ENCODE assay signal across 11 mouse cellular contexts in the genomic region with DNA sequence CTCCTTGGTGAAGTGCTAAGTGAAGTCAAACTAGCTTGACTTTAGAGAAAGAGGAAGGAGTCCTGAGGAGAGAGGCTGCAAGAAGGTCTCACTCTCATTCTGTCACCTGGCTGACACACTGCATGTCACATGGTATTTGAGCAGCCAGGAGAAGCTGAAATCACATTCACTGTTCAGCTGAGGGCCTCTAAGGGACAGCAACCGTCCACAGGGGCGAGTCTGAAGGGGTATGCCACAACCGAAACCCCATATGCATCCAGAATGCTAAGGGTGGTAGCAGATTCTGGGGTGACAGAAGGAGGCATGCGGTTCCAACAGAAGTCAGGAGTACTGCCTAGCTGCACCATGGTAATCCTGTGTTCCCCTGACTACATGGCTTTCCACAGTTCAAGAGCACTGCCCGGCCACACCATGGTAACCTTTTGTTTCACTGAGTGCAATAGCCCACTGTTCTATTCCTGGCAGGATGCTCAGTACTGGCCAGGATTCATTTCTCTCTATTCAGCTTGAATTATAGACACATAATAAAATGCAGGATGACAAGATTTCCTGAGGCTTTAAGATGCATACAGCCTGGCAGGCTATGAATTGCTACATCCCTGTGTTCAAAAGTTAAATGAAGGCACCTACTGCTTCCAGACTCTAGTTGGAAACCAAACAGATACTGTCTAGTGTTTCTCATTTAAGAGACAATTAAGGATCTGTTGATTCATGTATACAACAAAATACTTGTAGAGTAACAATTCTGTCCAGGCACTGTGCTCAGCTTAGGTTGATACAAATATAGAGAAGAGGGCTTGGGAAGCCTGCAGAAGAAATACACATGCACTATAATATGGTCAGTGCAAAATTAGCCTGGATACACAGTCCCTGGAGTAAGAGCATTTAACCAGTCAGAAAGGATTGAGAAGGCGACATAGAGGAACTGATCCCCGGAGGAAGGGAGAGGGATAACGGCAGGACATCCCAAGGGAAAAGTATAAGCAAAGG.
DNase-seq lines count a peak whose midpoint lies in the region; ATAC-seq and TF ChIP-seq lines count a peak whose summit lies in the region.
"Had no signal": no experiment of that assay in that cellular context is flagged by ENCODE, and none has a peak within 500 bp of the region (broad histone marks: within the 10 kb centered on the region; RNA-seq: fewer than 3 reads in every experiment).

No protein-coding gene starts in this region.

- no peak for TF ChIP-seq CTCF in left cerebral cortex, adult 2 months (IDR thresholded peaks at IDR 0.05)

- no peak overlapping the region for H3K4me3 ChIP-seq in left cerebral cortex, adult 2 months
- no peak overlapping the region for H3K4me3 ChIP-seq in forebrain, embryonic 16.5 days (replicated peaks; ENCODE audit: low read length)
- H3K4me3 ChIP-seq in neural tube, embryonic 15.5 days (replicated peaks): no peak overlapping the region
- H3K4me3 ChIP-seq: stomach, embryonic 15.5 days had no signal

- ATAC-seq in forebrain, embryonic 16.5 days: peak; percentile 83
- peak; percentile 95 for ATAC-seq in neural tube, embryonic 15.5 days (ENCODE audit: low FRiP score)

- H3K27me3 ChIP-seq in forebrain, embryonic 16.5 days (replicated peaks; ENCODE audit: control insufficient read depth, insufficient read depth, low read length): no peaks in the 10 kb centered on the region
- no peaks in the 10 kb centered on the region for H3K27me3 ChIP-seq in neural tube, embryonic 15.5 days (replicated peaks)
- H3K27me3 ChIP-seq: stomach, embryonic 15.5 days had no signal

- WGBS in forebrain, embryonic 16.5 days: 73% methylated on average over 8 of the region's 8 CpGs
- 51% methylated on average over 8 of the region's 8 CpGs for WGBS in neural tube, embryonic 15.5 days

- H3K27ac ChIP-seq in left cerebral cortex, adult 2 months: peak overlapping the region; percentile 82
- no peak overlapping the region for H3K27ac ChIP-seq in forebrain, embryonic 16.5 days (ENCODE audit: low read length)
- H3K27ac ChIP-seq in neural tube, embryonic 15.5 days (replicated peaks): peak overlapping the region; percentile 69
- H3K27ac ChIP-seq: stomach, embryonic 15.5 days had no signal

- no peaks in the 10 kb centered on the region for H3K36me3 ChIP-seq in forebrain, embryonic 16.5 days (ENCODE audit: control insufficient read depth, insufficient read depth)
- no peaks in the 10 kb centered on the region for H3K36me3 ChIP-seq in neural tube, embryonic 15.5 days
- H3K36me3 ChIP-seq: stomach, embryonic 15.5 days had no signal

- H3K4me2 ChIP-seq in forebrain, embryonic 16.5 days (ENCODE audit: low read length): no peak overlapping the region
- H3K4me2 ChIP-seq in neural tube, embryonic 15.5 days: no peak overlapping the region
- H3K4me2 ChIP-seq: stomach, embryonic 15.5 days had no signal

- H3K9me3 ChIP-seq in forebrain, embryonic 16.5 days (ENCODE audit: control insufficient read depth, low read length): no peaks in the 10 kb centered on the region
- no peaks in the 10 kb centered on the region for H3K9me3 ChIP-seq in neural tube, embryonic 15.5 days (replicated peaks)
- H3K9me3 ChIP-seq: stomach, embryonic 15.5 days had no signal

- intact Hi-C loops in left cerebral cortex, adult 2 months (cut with DNase I): loop anchor here (2.0 kb wide), 2 partner anchors 47 to 107 kb away; no protein-coding TSS in a partner anchor
- intact Hi-C loops in left cerebral cortex, postnatal 36 days (cut with DNase I): loop anchor here (1.0 to 5.0 kb wide), 2 partner anchors 64 to 108 kb away; no protein-coding TSS in a partner anchor

- H3K4me1 ChIP-seq in forebrain, embryonic 16.5 days (replicated peaks; ENCODE audit: control insufficient read depth, insufficient read depth, low read length): no peaks in the 10 kb centered on the region
- H3K4me1 ChIP-seq in neural tube, embryonic 15.5 days: no peaks in the 10 kb centered on the region
- H3K4me1 ChIP-seq: stomach, embryonic 15.5 days had no signal

- peak in 1 of 2 experiments; percentile 20 for DNase-seq in left cerebral cortex, adult 2 months (ENCODE audit: extremely low spot score in 1 of 2, low spot score in 2 of 2)
- no peak for DNase-seq in left cerebral cortex, postnatal 36 days (ENCODE audit: low spot score in 2 of 2)
- DNase-seq in layer of hippocampus, postnatal 10 days (ENCODE audit: low spot score in 2 of 2): peak; percentile 25 to 35
- no peak for DNase-seq in adrenal gland, adult 2 months
- DNase-seq in urinary bladder, postnatal 25 days (ENCODE audit: low spot score): no peak
- DNase-seq in spleen, postnatal 14 days (ENCODE audit: low spot score in 2 of 2): no peak
- DNase-seq: kidney, adult 2 months; lung, adult 18-20 months had no signal

- H3K9ac ChIP-seq in forebrain, embryonic 16.5 days (replicated peaks; ENCODE audit: low read depth, low read length): no peak overlapping the region
- no peak overlapping the region for H3K9ac ChIP-seq in neural tube, embryonic 15.5 days (replicated peaks)
- H3K9ac ChIP-seq: stomach, embryonic 15.5 days had no signal

Comparison
In these comparisons a context has a peak if more than half of its experiments do, and no peak if none do; other contexts are left out.
1. DNase-seq: peak in layer of hippocampus, postnatal 10 days (2 of 2); none in left cerebral cortex, postnatal 36 days (0 of 2), adrenal gland, adult 2 months (single experiment), urinary bladder, postnatal 25 days (single experiment) and spleen, postnatal 14 days (0 of 2).